Mouse (Mus musculus): ENCODE results near the gene Cxcr6.

DNA sequence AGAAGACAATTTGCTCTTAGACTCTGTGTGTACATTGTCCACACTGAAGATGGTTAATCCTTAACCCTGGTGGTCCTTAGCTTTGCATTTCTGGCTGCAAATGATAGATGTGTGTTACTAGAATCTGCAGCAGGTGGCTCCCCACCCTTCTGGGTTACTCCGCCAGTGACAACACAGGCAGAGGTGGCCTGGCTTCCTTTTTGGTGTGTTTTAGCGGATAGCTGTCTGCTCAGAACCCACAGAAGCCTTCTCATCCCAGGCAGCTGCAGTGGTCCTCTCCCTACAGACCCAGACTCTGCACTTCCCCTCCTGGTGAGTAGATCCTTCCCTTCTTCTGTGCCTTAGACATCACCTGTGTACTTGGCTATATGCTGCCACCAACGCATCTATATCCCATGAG, 39.3 kb upstream of the Cxcr6 start:
- TF ChIP-seq POLR2A (IDR thresholded peaks at IDR 0.05; ENCODE audit: control insufficient read depth, low read depth, low read length) (no peak), CTCF (IDR thresholded peaks at IDR 0.05; ENCODE audit: control insufficient read depth, insufficient read depth, insufficient replicate concordance, low read depth, low read length) (no peak)
